Mouse (Mus musculus) heart, embryonic 14.5 days (tissue): Measurements from ENCODE around the gene Jaml. TPM values are rescaled to one million over a fixed set of nuclear protein-coding genes. Genes with fewer than 3 reads are reported as not detected.

Experiments
- ATAC-seq: fragments of 200-750 bp; cut with Nextera tagmentation; 2 replicates; pipeline ENCODE4 v1.8.0; 2017; ENCODE audit warnings: low read depth, moderate TSS enrichment; ENCODE audit not compliant: insufficient number of reproducible peaks, insufficient read depth, low FRiP score
- H3K27ac ChIP-seq, 2 experiments: fragments of 200-500 bp in 1 of 2; fragments of 300-500 bp in 1 of 2; sonication (generic) in 1 of 2; replicated peaks in 1 of 2; 2 replicates each; pipeline ENCODE4 v1.5.1; 2012 to 2014; ENCODE audit warnings: low read depth in 2 of 2, low read length in 2 of 2, control low read depth in 1 of 2, mild to moderate bottlenecking in 1 of 2, mixed read lengths in 1 of 2; ENCODE audit not compliant: control insufficient read depth in 1 of 2, insufficient read depth in 1 of 2
- H3K27me3 ChIP-seq: fragments of 300-500 bp; sonication (generic); 2 replicates; pipeline ENCODE4 v1.6.1; 2014; ENCODE audit warnings: mild to moderate bottlenecking, low read length, control low read depth; ENCODE audit not compliant: control insufficient read depth, insufficient read depth
- H3K36me3 ChIP-seq: fragments of 300-500 bp; sonication (generic); 2 replicates; pipeline ENCODE4 v1.6.1; 2014; ENCODE audit warnings: mild to moderate bottlenecking, control low read depth, low read length, mixed read lengths; ENCODE audit not compliant: control insufficient read depth, insufficient read depth
- H3K4me1 ChIP-seq, 2 experiments: fragments of 200-500 bp in 1 of 2; fragments of 300-500 bp in 1 of 2; sonication (generic) in 1 of 2; 2 replicates each; pipeline ENCODE4 v1.6.1; 2012 to 2014; ENCODE audit warnings: low read length in 2 of 2, control low read depth in 1 of 2, mixed read lengths in 1 of 2; ENCODE audit not compliant: control insufficient read depth in 2 of 2, insufficient read depth in 2 of 2
- H3K4me2 ChIP-seq: fragments of 300-500 bp; sonication (generic); 2 replicates; pipeline ENCODE4 v1.6.1; 2014; ENCODE audit warnings: mild to moderate bottlenecking, low read length
- H3K4me3 ChIP-seq, 2 experiments: fragments of 200-500 bp in 1 of 2; fragments of 300-500 bp in 1 of 2; sonication (generic) in 1 of 2; 2 replicates each; pipeline ENCODE4 v1.5.1; 2012 to 2014; ENCODE audit warnings: low read length in 2 of 2, mild to moderate bottlenecking in 2 of 2, control low read depth in 1 of 2, low read depth in 1 of 2, moderate library complexity in 1 of 2; ENCODE audit not compliant: control insufficient read depth in 1 of 2, insufficient read depth in 1 of 2
- H3K9ac ChIP-seq: fragments of 300-500 bp; sonication (generic); 2 replicates; pipeline ENCODE4 v1.6.1; 2014; ENCODE audit warnings: mild to moderate bottlenecking, low read length
- H3K9me3 ChIP-seq: fragments of 300-500 bp; sonication (generic); 2 replicates; pipeline ENCODE4 v1.6.1; 2016; ENCODE audit warnings: low read length, control low read depth; ENCODE audit not compliant: control insufficient read depth
- WGBS: fragments of 180-500 bp; shearing (Covaris S2); extraction: QIAGEN DNeasy Blood & Tissue Kit; methylation state at CpG from one replicate; pipeline ENCODE4 v1.1.7; 2014; 5-methylcytosine and 5-hydroxymethylcytosine counted together
- polyA plus RNA-seq: library from polyadenylated mRNA; unstranded; fragments of >200 nt; fragmentation: Nextera tagmentation; extraction: Ambion mirVana; gene quantifications from 2 replicates; pipeline ENCODE4 v1.2.1, GENCODE M21; 2014

Gene Jaml
- polyA plus RNA-seq, 1 experiment from 2014 or later = 0.18 TPM

- WGBS = 48% methylated on average over 7 of the region's 7 CpGs
These were observed 74.4 kb downstream of the Jaml start for GRCm38 (mm10) chr9:45153361-45153760.

More at GRCm38 (mm10) chr9:45153361-45153760, 74.4 kb downstream of the Jaml start:
- no peak overlapping the region for H3K27ac ChIP-seq
- no peak for ATAC-seq
- H3K4me2 ChIP-seq = no peak overlapping the region
- H3K36me3 ChIP-seq = no peaks in the 10 kb centered on the region
- peaks cover 12% of the 10 kb centered on the region for H3K27me3 ChIP-seq
- H3K4me1 ChIP-seq = no peaks in the 10 kb centered on the region
- no peak overlapping the region for H3K9ac ChIP-seq
- H3K4me3 ChIP-seq = no peak overlapping the region
- H3K9me3 ChIP-seq = 0 out of 2 replicates have a peak, but pooled peaks cover 2% of the 10 kb centered on the region

Other genes with a start within 250 kb of the Jaml start
- gene Kmt2a, start 197.9 kb upstream of the Jaml start, polyA plus RNA-seq = 9.6 and 10.4 TPM in 2 replicates
- 1,362 and 1,405 TPM in 2 replicates for gene Atp5l, start 158.4 kb upstream of the Jaml start, polyA plus RNA-seq
- 21.7 and 25.7 TPM in 2 replicates for gene Ube4a, start 113.6 kb upstream of the Jaml start, polyA plus RNA-seq
- gene Cd3g, start 98.8 kb upstream of the Jaml start, polyA plus RNA-seq = 0.20 TPM in 1 of 2 replicates, not detected in the other
- gene Cd3d, start 97.4 kb upstream of the Jaml start, polyA plus RNA-seq = not detected in 2 replicates
- gene Cd3e, start 69.6 kb upstream of the Jaml start, polyA plus RNA-seq = not detected in 2 replicates
- gene Mpzl2, start 39.4 kb upstream of the Jaml start, polyA plus RNA-seq = 0.59 and 1.1 TPM in 2 replicates
- 1.1 and 1.5 TPM in 2 replicates for gene Mpzl3, start 24.0 kb upstream of the Jaml start, polyA plus RNA-seq
- 1.4 TPM in 2 replicates for gene Scn2b, start 38.6 kb downstream of the Jaml start, polyA plus RNA-seq
- gene Scn4b, start 59.2 kb downstream of the Jaml start, polyA plus RNA-seq = 0.11 TPM in 1 of 2 replicates, not detected in the other
- gene BC049352, start 102.8 kb downstream of the Jaml start, polyA plus RNA-seq = not detected in 2 replicates
- gene Tmprss4, start 124.9 kb downstream of the Jaml start, polyA plus RNA-seq = not detected in 2 replicates
- gene Il10ra, start 190.0 kb downstream of the Jaml start, polyA plus RNA-seq = 0.63 and 1.0 TPM in 2 replicates
- 0.18 TPM in 1 of 2 replicates, not detected in the other for gene Tmprss13, start 239.9 kb downstream of the Jaml start, polyA plus RNA-seq